Mouse (Mus musculus): ENCODE results near the gene Mavs.

DNA sequence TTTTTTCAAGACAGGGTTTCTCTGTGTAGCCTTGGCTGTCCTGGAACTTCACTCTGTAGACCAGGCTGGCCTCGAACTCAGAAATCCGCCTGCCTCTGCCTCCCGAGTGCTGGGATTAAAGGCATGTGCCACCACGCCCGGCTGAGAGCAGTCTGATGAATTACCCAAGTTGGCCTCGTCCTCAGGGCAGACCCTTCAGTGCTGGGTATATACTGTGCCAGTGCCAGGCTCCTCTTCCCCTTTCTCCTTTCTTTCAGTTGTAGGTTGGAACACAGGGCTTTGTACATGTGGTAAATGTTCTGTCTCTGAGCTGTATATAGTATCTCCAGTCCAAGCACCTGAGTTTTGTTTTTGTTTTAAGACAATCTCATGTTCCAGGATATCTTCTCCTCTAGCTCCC is 30.2 kb downstream of the Mavs start:
- TF ChIP-seq CTCF (IDR thresholded peaks at IDR 0.05; ENCODE audit: low read depth) (no peak), EP300 (IDR thresholded peaks at IDR 0.05; ENCODE audit: low read depth) (no peak)

All from heart, postnatal 0 days (tissue).